Mouse (Mus musculus): ENCODE measurements around the gene Ccdc97. TPM values are rescaled to one million over a fixed set of nuclear protein-coding genes. Genes with fewer than 3 reads are reported as not detected.

Ccdc97 gene
- polyA plus RNA-seq, 1 experiment = 33.2 TPM

DNA sequence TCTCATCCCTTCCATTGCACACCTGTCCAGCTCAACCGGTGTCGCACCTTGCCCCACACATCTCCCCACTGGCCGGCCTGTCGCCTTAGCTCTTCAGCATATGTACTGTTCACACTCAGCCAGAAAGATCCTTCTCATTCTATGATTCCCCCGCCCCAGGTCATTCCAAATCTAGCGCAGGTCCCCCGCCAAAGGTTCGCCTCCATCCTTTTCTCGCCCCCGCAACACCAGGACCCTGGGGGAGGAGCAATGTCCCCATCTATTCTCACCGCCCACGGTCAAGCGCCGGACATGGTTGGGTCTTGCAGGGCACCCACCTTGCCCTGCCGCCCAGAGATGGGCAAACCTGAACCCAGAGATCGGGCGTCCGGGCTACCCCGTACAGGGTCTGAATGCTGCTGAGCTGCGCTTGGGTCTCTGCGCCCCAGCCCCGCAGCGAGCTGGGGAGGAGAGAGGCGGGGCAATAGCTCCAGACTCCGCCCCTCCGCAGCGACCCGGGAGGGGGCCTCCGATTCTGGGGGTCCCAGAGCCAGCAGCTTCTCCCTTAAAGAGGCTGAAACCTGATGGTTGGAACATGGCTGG lies 44.1 kb downstream of the Ccdc97 start, which contains the start of gene Tmem91:
Tmem91 (minus strand) TSS at position 448 of the 582 bp plus-strand sequence.
- Histone ChIP-seq H3K36me3 (ENCODE audit: control insufficient read depth, insufficient read depth) (no peaks in the 10 kb centered on the region), H3K79me3 (ENCODE audit: low read depth) (no peaks in the 10 kb centered on the region), H3K79me2 (ENCODE audit: control insufficient read depth, insufficient read depth) (no peaks in the 10 kb centered on the region), H3ac (ENCODE audit: control insufficient read depth, insufficient read length, low read depth) (no peak within 1 kb of the TSS), H3K27me3 (ENCODE audit: control insufficient read depth, insufficient read depth, insufficient read length) (peaks cover 8% of the 10 kb centered on the region), H3K4me3 (ENCODE audit: insufficient read depth, poor library complexity, severe bottlenecking) (no peak within 1 kb of the TSS)
- TF ChIP-seq USF1 (IDR thresholded peaks at IDR 0.05; ENCODE audit: low read depth) (no peak), MYOG (IDR thresholded peaks at IDR 0.05; ENCODE audit: control insufficient read depth, extremely low read depth, insufficient read length) (no peak), MYOD1 (IDR thresholded peaks at IDR 0.05; ENCODE audit: control insufficient read depth, insufficient read length, low read depth) (no peak), FOSL1 (IDR thresholded peaks at IDR 0.05; ENCODE audit: insufficient read depth, low read length, poor library complexity, severe bottlenecking) (no peak), CTCF (IDR thresholded peaks at IDR 0.05; ENCODE audit: control insufficient read depth, insufficient read depth, insufficient read length) (no peak), CEBPB (IDR thresholded peaks at IDR 0.05; ENCODE audit: low read depth) (no peak), MAX (IDR thresholded peaks at IDR 0.05) (no peak)

DNA sequence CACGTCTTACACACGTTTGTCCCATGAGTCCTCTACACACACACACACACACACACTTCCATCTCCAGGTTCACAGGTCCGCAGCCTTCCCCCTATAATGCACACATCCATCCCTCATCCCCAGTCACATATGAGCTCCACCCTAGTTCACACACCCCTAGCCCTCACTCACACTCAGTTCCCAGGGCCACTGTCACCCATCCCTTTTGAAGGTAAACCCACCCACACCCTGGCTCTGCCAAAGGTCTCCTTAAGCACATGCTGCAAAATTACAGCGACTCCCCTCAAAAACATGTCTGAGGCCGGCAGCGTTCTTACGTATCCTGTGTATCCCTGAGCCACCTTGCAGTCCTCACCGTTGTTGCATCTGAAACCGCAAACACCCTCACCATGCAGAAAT lies 44.6 kb downstream of the Ccdc97 start:
- no peak overlapping the region for H3K4me3 ChIP-seq (ENCODE audit: insufficient read depth, poor library complexity, severe bottlenecking)
- H3K79me2 ChIP-seq (ENCODE audit: control insufficient read depth, insufficient read depth) = no peaks in the 10 kb centered on the region
- H3K27me3 ChIP-seq (ENCODE audit: control insufficient read depth, insufficient read depth, insufficient read length) = peaks cover 8% of the 10 kb centered on the region
- H3ac ChIP-seq (ENCODE audit: control insufficient read depth, insufficient read length, low read depth) = no peak overlapping the region
- TF ChIP-seq MAX (IDR thresholded peaks at IDR 0.05) = no peak
- TF ChIP-seq MYOG (IDR thresholded peaks at IDR 0.05; ENCODE audit: control insufficient read depth, extremely low read depth, insufficient read length) = no peak
- no peak for TF ChIP-seq FOSL1 (IDR thresholded peaks at IDR 0.05; ENCODE audit: insufficient read depth, low read length, poor library complexity, severe bottlenecking)
- TF ChIP-seq CEBPB (IDR thresholded peaks at IDR 0.05; ENCODE audit: low read depth) = no peak
- no peak for TF ChIP-seq USF1 (IDR thresholded peaks at IDR 0.05; ENCODE audit: low read depth)
- no peak for TF ChIP-seq MYOD1 (IDR thresholded peaks at IDR 0.05; ENCODE audit: control insufficient read depth, insufficient read length, low read depth)
- no peak for TF ChIP-seq CTCF (IDR thresholded peaks at IDR 0.05; ENCODE audit: control insufficient read depth, insufficient read depth, insufficient read length)
- no peaks in the 10 kb centered on the region for H3K79me3 ChIP-seq (ENCODE audit: low read depth)
- no peaks in the 10 kb centered on the region for H3K36me3 ChIP-seq (ENCODE audit: control insufficient read depth, insufficient read depth)

GRCm38 (mm10) chr7:25672442-25672841 lies 46.4 kb downstream of the Ccdc97 start:
- Histone ChIP-seq H3K79me3 (ENCODE audit: low read depth) (no peaks in the 10 kb centered on the region), H3K4me3 (ENCODE audit: insufficient read depth, poor library complexity, severe bottlenecking) (no peak overlapping the region), H3K27me3 (ENCODE audit: control insufficient read depth, insufficient read depth, insufficient read length) (peaks cover 8% of the 10 kb centered on the region), H3K79me2 (ENCODE audit: control insufficient read depth, insufficient read depth) (no peaks in the 10 kb centered on the region), H3ac (ENCODE audit: control insufficient read depth, insufficient read length, low read depth) (no peak overlapping the region), H3K36me3 (ENCODE audit: control insufficient read depth, insufficient read depth) (no peaks in the 10 kb centered on the region)
- TF ChIP-seq MYOD1 (IDR thresholded peaks at IDR 0.05; ENCODE audit: control insufficient read depth, insufficient read length, low read depth) = no peak
- no peak for TF ChIP-seq CEBPB (IDR thresholded peaks at IDR 0.05; ENCODE audit: low read depth)
- TF ChIP-seq FOSL1 (IDR thresholded peaks at IDR 0.05; ENCODE audit: insufficient read depth, low read length, poor library complexity, severe bottlenecking) = no peak
- TF ChIP-seq MAX (IDR thresholded peaks at IDR 0.05) = no peak
- TF ChIP-seq CTCF (IDR thresholded peaks at IDR 0.05; ENCODE audit: control insufficient read depth, insufficient read depth, insufficient read length) = no peak
- TF ChIP-seq USF1 (IDR thresholded peaks at IDR 0.05; ENCODE audit: low read depth) = no peak
- TF ChIP-seq MYOG (IDR thresholded peaks at IDR 0.05; ENCODE audit: control insufficient read depth, extremely low read depth, insufficient read length) = no peak

GRCm38 (mm10) chr7:25671686-25672085 lies 47.2 kb downstream of the Ccdc97 start:
- no peaks in the 10 kb centered on the region for H3K79me3 ChIP-seq (ENCODE audit: low read depth)
- no peak overlapping the region for H3K4me3 ChIP-seq (ENCODE audit: insufficient read depth, poor library complexity, severe bottlenecking)
- peaks cover 8% of the 10 kb centered on the region for H3K27me3 ChIP-seq (ENCODE audit: control insufficient read depth, insufficient read depth, insufficient read length)
- TF ChIP-seq MYOD1 (IDR thresholded peaks at IDR 0.05; ENCODE audit: control insufficient read depth, insufficient read length, low read depth) (no peak), CEBPB (IDR thresholded peaks at IDR 0.05; ENCODE audit: low read depth) (no peak), MYOG (IDR thresholded peaks at IDR 0.05; ENCODE audit: control insufficient read depth, extremely low read depth, insufficient read length) (no peak), USF1 (IDR thresholded peaks at IDR 0.05; ENCODE audit: low read depth) (no peak), FOSL1 (IDR thresholded peaks at IDR 0.05; ENCODE audit: insufficient read depth, low read length, poor library complexity, severe bottlenecking) (no peak), CTCF (IDR thresholded peaks at IDR 0.05; ENCODE audit: control insufficient read depth, insufficient read depth, insufficient read length) (no peak), MAX (IDR thresholded peaks at IDR 0.05) (no peak)
- no peaks in the 10 kb centered on the region for H3K36me3 ChIP-seq (ENCODE audit: control insufficient read depth, insufficient read depth)
- no peaks in the 10 kb centered on the region for H3K79me2 ChIP-seq (ENCODE audit: control insufficient read depth, insufficient read depth)
- no peak overlapping the region for H3ac ChIP-seq (ENCODE audit: control insufficient read depth, insufficient read length, low read depth)

DNA sequence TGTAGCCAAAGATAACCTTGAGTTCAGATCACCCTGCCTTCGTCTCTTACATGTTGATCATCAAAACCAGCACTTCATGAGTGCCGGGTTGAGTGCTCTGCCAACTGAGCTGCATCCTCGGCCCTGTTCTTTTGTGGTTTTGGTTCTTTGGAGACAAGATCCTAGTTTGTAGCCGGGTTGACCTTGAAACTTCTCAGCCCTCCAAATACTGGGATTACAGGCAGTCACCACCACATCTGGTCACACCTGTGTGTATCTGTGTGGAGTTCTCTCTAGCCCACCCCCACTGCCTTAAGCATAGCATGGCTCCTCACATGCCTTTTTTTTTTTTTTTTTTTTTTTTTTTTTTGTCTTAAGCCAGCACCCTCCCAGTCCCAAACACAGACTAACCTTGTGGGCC lies 48.8 kb downstream of the Ccdc97 start:
- Histone ChIP-seq H3K79me2 (ENCODE audit: control insufficient read depth, insufficient read depth) (no peaks in the 10 kb centered on the region), H3K4me3 (ENCODE audit: insufficient read depth, poor library complexity, severe bottlenecking) (no peak overlapping the region), H3ac (ENCODE audit: control insufficient read depth, insufficient read length, low read depth) (no peak overlapping the region), H3K79me3 (ENCODE audit: low read depth) (no peaks in the 10 kb centered on the region), H3K36me3 (ENCODE audit: control insufficient read depth, insufficient read depth) (peaks cover 2% of the 10 kb centered on the region), H3K27me3 (ENCODE audit: control insufficient read depth, insufficient read depth, insufficient read length) (peaks cover 8% of the 10 kb centered on the region)
- TF ChIP-seq FOSL1 (IDR thresholded peaks at IDR 0.05; ENCODE audit: insufficient read depth, low read length, poor library complexity, severe bottlenecking) = no peak
- TF ChIP-seq MAX (IDR thresholded peaks at IDR 0.05) = no peak
- TF ChIP-seq USF1 (IDR thresholded peaks at IDR 0.05; ENCODE audit: low read depth) = no peak
- TF ChIP-seq CEBPB (IDR thresholded peaks at IDR 0.05; ENCODE audit: low read depth) = no peak
- no peak for TF ChIP-seq MYOG (IDR thresholded peaks at IDR 0.05; ENCODE audit: control insufficient read depth, extremely low read depth, insufficient read length)
- TF ChIP-seq CTCF (IDR thresholded peaks at IDR 0.05; ENCODE audit: control insufficient read depth, insufficient read depth, insufficient read length) = no peak
- TF ChIP-seq MYOD1 (IDR thresholded peaks at IDR 0.05; ENCODE audit: control insufficient read depth, insufficient read length, low read depth) = no peak

All from C2C12 (cell line).